Mouse (Mus musculus) T-helper 17 cell (primary cell): ENCODE measurements around the gene Acbd6.

Source experiments
- in situ Hi-C, 2 experiments: fragments of 300-600 bp; cut with MboI, MseI; formaldehyde crosslinking; loops; 1 replicate in 1 of 2; 2 replicates in 1 of 2; pipeline ENCODE4 v1.15.1; 2025; ENCODE audit warnings: high pct_unique_total_duplicates in 2 of 2

Gene Acbd6

GRCm38 (mm10) chr1:155717301-155717700, 159.4 kb downstream of the Acbd6 start:
- in situ Hi-C loops, result no loop called here

GRCm38 (mm10) chr1:155718851-155719250, 160.9 kb downstream of the Acbd6 start:
- in situ Hi-C loops, result no loop called here

- in situ Hi-C loops, result loop anchor here in 1 of 2 experiments (5.0 kb wide), 1 partner anchor 138 kb away; no protein-coding TSS in a partner anchor
Observed at GRCm38 (mm10) chr1:155720006-155720405, 162.1 kb downstream of the Acbd6 start.

GRCm38 (mm10) chr1:155721443-155721842, 163.5 kb downstream of the Acbd6 start:
- in situ Hi-C loops, result loop anchor here in 1 of 2 experiments (5.0 kb wide), 1 partner anchor 139 kb away; no protein-coding TSS in a partner anchor

- in situ Hi-C loops, result loop anchor here in 1 of 2 experiments (5.0 kb wide), 1 partner anchor 140 kb away; no protein-coding TSS in a partner anchor
Observed at GRCm38 (mm10) chr1:155722185-155722584, 164.3 kb downstream of the Acbd6 start.

- in situ Hi-C loops, result loop anchor here in 1 of 2 experiments (5.0 kb wide), 1 partner anchor 142 kb away; no protein-coding TSS in a partner anchor
Observed at GRCm38 (mm10) chr1:155724301-155724700, 166.4 kb downstream of the Acbd6 start.

- in situ Hi-C loops, result no loop called here
Observed at GRCm38 (mm10) chr1:155725876-155726275, 168.0 kb downstream of the Acbd6 start.

GRCm38 (mm10) chr1:155727830-155728229, 169.9 kb downstream of the Acbd6 start:
- in situ Hi-C loops, result no loop called here

- in situ Hi-C loops, result no loop called here
Observed at GRCm38 (mm10) chr1:155729113-155729795, 171.3 kb downstream of the Acbd6 start.

GRCm38 (mm10) chr1:155731156-155731555, 173.2 kb downstream of the Acbd6 start:
- in situ Hi-C loops, result no loop called here

- in situ Hi-C loops, result no loop called here
Observed at GRCm38 (mm10) chr1:155736096-155736825, 178.3 kb downstream of the Acbd6 start.

- in situ Hi-C loops, result no loop called here
Observed at GRCm38 (mm10) chr1:155737017-155737808, 179.3 kb downstream of the Acbd6 start.

GRCm38 (mm10) chr1:155737809-155738383, 180.0 kb downstream of the Acbd6 start:
- in situ Hi-C loops, result no loop called here
